Mouse (Mus musculus): ENCODE data around the gene Mta3.

The Mta3 gene

GRCm38 (mm10) chr17:83846301-83847021, 140.5 kb downstream of the Mta3 start:
- in situ Hi-C loops (cut with MboI, MseI): loop anchor here (5.0 kb wide), 1 partner anchor 199 kb away; no protein-coding TSS in a partner anchor

- in situ Hi-C loops (cut with MboI, MseI): loop anchor here (5.0 kb wide), 1 partner anchor 200 kb away; no protein-coding TSS in a partner anchor
Measured at GRCm38 (mm10) chr17:83847100-83847499, 141.1 kb downstream of the Mta3 start.

GRCm38 (mm10) chr17:83847815-83848214, 141.9 kb downstream of the Mta3 start, which contains the start of gene Haao:
Haao (minus strand) TSS chr17:83847963.
- in situ Hi-C loops (cut with MboI, MseI): loop anchor here (5.0 kb wide), 1 partner anchor 201 kb away; no protein-coding TSS in a partner anchor

GRCm38 (mm10) chr17:83848482-83848881, 142.5 kb downstream of the Mta3 start:
- in situ Hi-C loops (cut with MboI, MseI): loop anchor here (5.0 kb wide), 1 partner anchor 201 kb away; no protein-coding TSS in a partner anchor

GRCm38 (mm10) chr17:83849081-83849675, 143.2 kb downstream of the Mta3 start:
- in situ Hi-C loops (cut with MboI, MseI): loop anchor here (5.0 kb wide), 1 partner anchor 202 kb away; no protein-coding TSS in a partner anchor

- in situ Hi-C loops (cut with MboI, MseI): loop anchor here (5.0 to 10.0 kb wide), 3 partner anchors 55 to 202 kb away; no protein-coding TSS in a partner anchor
Measured at GRCm38 (mm10) chr17:83849717-83850116, 143.8 kb downstream of the Mta3 start.

GRCm38 (mm10) chr17:83850458-83850857, 144.5 kb downstream of the Mta3 start:
- in situ Hi-C loops (cut with MboI, MseI): loop anchor here (10.0 kb wide), 2 partner anchors 56 to 116 kb away; no protein-coding TSS in a partner anchor

- in situ Hi-C loops (cut with MboI, MseI): loop anchor here (10.0 kb wide), 2 partner anchors 56 to 116 kb away; no protein-coding TSS in a partner anchor
Measured at GRCm38 (mm10) chr17:83850864-83851263, 144.9 kb downstream of the Mta3 start.

GRCm38 (mm10) chr17:83853831-83854230, 147.9 kb downstream of the Mta3 start:
- in situ Hi-C loops (cut with MboI, MseI): loop anchor here (10.0 kb wide), 2 partner anchors 59 to 119 kb away; no protein-coding TSS in a partner anchor

GRCm38 (mm10) chr17:83854284-83854918, 148.4 kb downstream of the Mta3 start:
- in situ Hi-C loops (cut with MboI, MseI): loop anchor here (10.0 kb wide), 2 partner anchors 60 to 120 kb away; no protein-coding TSS in a partner anchor

GRCm38 (mm10) chr17:83858413-83858812, 152.4 kb downstream of the Mta3 start:
- in situ Hi-C loops (cut with MboI, MseI): loop anchor here (10.0 kb wide), 2 partner anchors 64 to 124 kb away; no protein-coding TSS in a partner anchor

- in situ Hi-C loops (cut with MboI, MseI): loop anchor here (10.0 kb wide), 3 partner anchors 65 to 585 kb away; no protein-coding TSS in a partner anchor
Measured at GRCm38 (mm10) chr17:83859639-83860038, 153.7 kb downstream of the Mta3 start.

GRCm38 (mm10) chr17:83860224-83860623, 154.3 kb downstream of the Mta3 start:
- in situ Hi-C loops (cut with MboI, MseI): loop anchor here (10.0 kb wide), 1 partner anchor 585 kb away; no protein-coding TSS in a partner anchor

- in situ Hi-C loops (cut with MboI, MseI): loop anchor here (10.0 kb wide), 1 partner anchor 586 kb away; no protein-coding TSS in a partner anchor
Measured at GRCm38 (mm10) chr17:83860968-83861367, 155.0 kb downstream of the Mta3 start.

GRCm38 (mm10) chr17:83861444-83862133, 155.6 kb downstream of the Mta3 start:
- in situ Hi-C loops (cut with MboI, MseI): loop anchor here (10.0 kb wide), 1 partner anchor 587 kb away; no protein-coding TSS in a partner anchor

GRCm38 (mm10) chr17:83862134-83862881, 156.3 kb downstream of the Mta3 start:
- in situ Hi-C loops (cut with MboI, MseI): loop anchor here (10.0 kb wide), 1 partner anchor 588 kb away; no protein-coding TSS in a partner anchor

GRCm38 (mm10) chr17:83865366-83865765, 159.4 kb downstream of the Mta3 start:
- in situ Hi-C loops (cut with MboI, MseI): loop anchor here (10.0 kb wide), 1 partner anchor 591 kb away; no protein-coding TSS in a partner anchor

- in situ Hi-C loops (cut with MboI, MseI): loop anchor here (10.0 kb wide), 1 partner anchor 592 kb away; no protein-coding TSS in a partner anchor
Measured at GRCm38 (mm10) chr17:83866582-83866981, 160.6 kb downstream of the Mta3 start.

- in situ Hi-C loops (cut with MboI, MseI): loop anchor here (5.0 kb wide), 1 partner anchor 322 kb away; no protein-coding TSS in a partner anchor
Measured at GRCm38 (mm10) chr17:83870385-83870784, 164.4 kb downstream of the Mta3 start.
